Mouse (Mus musculus) CH12.LX (cell line): ENCODE measurements around the gene Plin3. TPM values are rescaled to one million over a fixed set of nuclear protein-coding genes. Genes with fewer than 3 reads are reported as not detected.

Source experiments
- DNase-seq: peaks from one replicate; pipeline ENCODE4 v3.0.0-alpha.2; 2013; ENCODE audit errors: extremely low read depth
- H3K27ac ChIP-seq: 2 replicates; pipeline ENCODE4 v1.5.1; 2012; ENCODE audit warnings: low read depth, mild to moderate bottlenecking, control low read depth, moderate library complexity; ENCODE audit not compliant: insufficient read depth
- H3K27me3 ChIP-seq: replicated peaks from 2 replicates; pipeline ENCODE3; 2012; ENCODE audit warnings: inconsistent platforms
- H3K36me3 ChIP-seq, 2 experiments: replicated peaks in 1 of 2; 2 replicates each; pipeline versions ENCODE3 to v1.6.1; 2012; ENCODE audit warnings: inconsistent platforms in 1 of 2, low read length in 1 of 2, mild to moderate bottlenecking in 1 of 2, mixed read lengths in 1 of 2, moderate library complexity in 1 of 2; ENCODE audit not compliant: control insufficient read depth in 1 of 2, insufficient read depth in 1 of 2
- H3K4me1 ChIP-seq, 2 experiments: 2 replicates each; pipeline ENCODE4 v1.6.1; 2012; ENCODE audit warnings: inconsistent platforms in 1 of 2, moderate library complexity in 1 of 2; ENCODE audit not compliant: insufficient read depth in 2 of 2, control insufficient read depth in 1 of 2
- H3K4me2 ChIP-seq: 2 replicates; pipeline ENCODE4 v1.6.1; 2012; ENCODE audit warnings: low read depth, mild to moderate bottlenecking, control low read depth; ENCODE audit not compliant: poor library complexity, insufficient read depth, severe bottlenecking
- H3K4me3 ChIP-seq, 3 experiments: fragments of 150-350 bp in 1 of 3; sonication (generic) in 1 of 3; replicated peaks in 1 of 3; 2 replicates each; pipeline versions ENCODE3 to v1.5.1; 2011 to 2012; ENCODE audit warnings: low read depth in 2 of 3, low read length in 2 of 3, mild to moderate bottlenecking in 2 of 3, moderate library complexity in 2 of 3, control low read depth in 1 of 3, improper control_type of control experiment in 1 of 3, inconsistent platforms in 1 of 3, mixed read lengths in 1 of 3; ENCODE audit not compliant: poor library complexity in 1 of 3
- H3K79me2 ChIP-seq: replicated peaks from 2 replicates; pipeline ENCODE4 v1.6.1; 2012; ENCODE audit warnings: mild to moderate bottlenecking, moderate library complexity; ENCODE audit not compliant: control insufficient read depth, poor library complexity, insufficient read depth, severe bottlenecking; ENCODE audit errors: extremely low read depth
- H3K9ac ChIP-seq: 2 replicates; pipeline ENCODE4 v1.6.1; 2012; ENCODE audit warnings: low read depth, mild to moderate bottlenecking, control low read depth, moderate library complexity; ENCODE audit not compliant: insufficient read depth
- H3K9me3 ChIP-seq: replicated peaks from 2 replicates; pipeline ENCODE3; 2012; ENCODE audit warnings: low read length, inconsistent platforms, mixed read lengths
- CHD1 ChIP-seq: IDR thresholded peaks from 2 replicates; pipeline ENCODE4 v1.6.1; 2012; ENCODE audit warnings: low read depth, low read length, improper control_type of control experiment, inconsistent platforms
- CTCF ChIP-seq, 2 experiments: IDR thresholded peaks in 1 of 2; conservative IDR thresholded peaks in 1 of 2; 2 replicates each; pipeline ENCODE4 v1.5.1; 2011 to 2012; ENCODE audit warnings: low read depth in 2 of 2, low read length in 2 of 2, improper control_type of control experiment in 1 of 2, inconsistent platforms in 1 of 2, mild to moderate bottlenecking in 1 of 2, moderate library complexity in 1 of 2
- EP300 ChIP-seq: IDR thresholded peaks from 2 replicates; pipeline ENCODE4 v1.6.1; 2011; ENCODE audit warnings: low read length, improper control_type of control experiment
- GABPA ChIP-seq: IDR thresholded peaks from 2 replicates; pipeline ENCODE4 v1.6.1; 2012; ENCODE audit warnings: low read depth, low read length, improper control_type of control experiment, inconsistent platforms; ENCODE audit not compliant: insufficient replicate concordance
- HCFC1 ChIP-seq: IDR thresholded peaks from 2 replicates; pipeline ENCODE4 v1.6.1; 2012; ENCODE audit warnings: low read depth, mild to moderate bottlenecking, inconsistent platforms, low read length, improper control_type of control experiment
- JUND ChIP-seq: conservative IDR thresholded peaks from 2 replicates; pipeline ENCODE4 v1.6.1; 2011; ENCODE audit warnings: low read depth, low read length, improper control_type of control experiment
- KAT2A ChIP-seq: IDR thresholded peaks from 2 replicates; pipeline ENCODE4 v1.6.1; 2012; ENCODE audit warnings: low read length, improper control_type of control experiment, inconsistent platforms; ENCODE audit not compliant: insufficient replicate concordance
- MAFK ChIP-seq: IDR thresholded peaks from 2 replicates; pipeline ENCODE4 v1.6.1; 2011; ENCODE audit warnings: low read length, improper control_type of control experiment; ENCODE audit not compliant: insufficient replicate concordance
- MXI1 ChIP-seq: IDR thresholded peaks from 2 replicates; pipeline ENCODE4 v1.6.1; 2011; ENCODE audit warnings: mild to moderate bottlenecking, low read depth, low read length, improper control_type of control experiment
- MYC ChIP-seq: IDR thresholded peaks from 2 replicates; pipeline ENCODE4 v1.6.1; 2011; ENCODE audit warnings: low read depth, mild to moderate bottlenecking, improper control_type of control experiment, low read length
- NELFE ChIP-seq: IDR thresholded peaks from 2 replicates; pipeline ENCODE4 v1.6.1; 2011; ENCODE audit warnings: low read depth, low read length, improper control_type of control experiment
- PAX5 ChIP-seq: IDR thresholded peaks from 2 replicates; pipeline ENCODE4 v1.6.1; 2012; ENCODE audit warnings: low read length, inconsistent platforms, mixed read lengths
- POLR2A ChIP-seq: IDR thresholded peaks from 2 replicates; pipeline ENCODE4 v1.6.1; 2011; ENCODE audit warnings: low read depth, mild to moderate bottlenecking, improper control_type of control experiment, low read length
- RAD21 ChIP-seq: IDR thresholded peaks from 2 replicates; pipeline ENCODE4 v1.6.1; 2011; ENCODE audit warnings: low read depth, mild to moderate bottlenecking, low read length, improper control_type of control experiment, moderate library complexity
- RCOR1 ChIP-seq: conservative IDR thresholded peaks from 2 replicates; pipeline ENCODE4 v1.6.1; 2012; ENCODE audit warnings: low read depth, mild to moderate bottlenecking, inconsistent platforms, low read length, improper control_type of control experiment
- SIN3A ChIP-seq: IDR thresholded peaks from 2 replicates; pipeline ENCODE4 v1.6.1; 2012; ENCODE audit warnings: low read length, improper control_type of control experiment, inconsistent platforms
- TBP ChIP-seq: conservative IDR thresholded peaks from 2 replicates; pipeline ENCODE4 v1.6.1; 2011; ENCODE audit warnings: low read depth, low read length, improper control_type of control experiment
- TCF12 ChIP-seq: IDR thresholded peaks from 2 replicates; pipeline ENCODE4 v1.6.1; 2014; ENCODE audit warnings: low read depth, mild to moderate bottlenecking, inconsistent platforms, low read length, improper control_type of control experiment
- UBTF ChIP-seq: IDR thresholded peaks from 2 replicates; pipeline ENCODE4 v1.6.1; 2012; ENCODE audit warnings: low read depth, mild to moderate bottlenecking, inconsistent platforms, low read length, improper control_type of control experiment, moderate library complexity
- USF1 ChIP-seq: IDR thresholded peaks from 2 replicates; pipeline ENCODE4 v1.6.1; 2014; ENCODE audit warnings: low read depth, mild to moderate bottlenecking, inconsistent platforms, low read length, improper control_type of control experiment
- USF2 ChIP-seq: conservative IDR thresholded peaks from 2 replicates; pipeline ENCODE4 v1.6.1; 2011; ENCODE audit warnings: low read depth, low read length, improper control_type of control experiment
- dilution Hi-C: fragments of 300-500 bp; cut with MboI; formaldehyde crosslinking; loops from 2 replicates; pipeline ENCODE4 v1.14.3; 2020; ENCODE audit warnings: low sequenced_read_pairs; ENCODE audit not compliant: extremely low pct_unique_long_range_greater_than_20kb, extremely low pct_ligation_motif_present
- in situ Hi-C: fragments of 300-500 bp; cut with MboI; formaldehyde crosslinking; loops from 3 replicates; pipeline ENCODE4 v1.14.3; 2019; ENCODE audit warnings: low sequenced_read_pairs, low pct_ligation_motif_present, low pct_unique_long_range_greater_than_20kb, mixed read lengths
- polyA plus RNA-seq: library from polyadenylated mRNA; unstranded; fragments of >175 nt; gene quantifications from 2 replicates; pipeline ENCODE4 v1.2.1, GENCODE M21; 2012; ENCODE audit warnings: low read depth; ENCODE audit not compliant: insufficient read length
- total RNA-seq, 2 experiments: library from RNA; depleted of rRNA; stranded (reverse); fragments of 300-350 nt in 1 of 2; fragments of >200 nt in 1 of 2; gene quantifications; 2 replicates each; pipeline ENCODE4 v1.2.3; 2012 to 2014

Plin3 gene
- total and polyA plus RNA-seq, 3 experiments, result 17.3 to 23.3 (median 18.5) TPM

- peaks cover 16 to 48% of the 10 kb centered on the region in 2 experiments for H3K4me1 ChIP-seq
- no peaks in the 10 kb centered on the region for H3K79me2 ChIP-seq
- H3K9ac ChIP-seq, result no peak overlapping the region
- no peak overlapping the region for H3K4me2 ChIP-seq
- TF ChIP-seq USF1 (no peak), RCOR1 (no peak), CTCF (conservative IDR thresholded peaks at IDR 0.05 in 1 of 2, IDR thresholded peaks at IDR 0.05 in 1 of 2; ENCODE audit: low read depth in 2 of 2, low read length in 2 of 2) (no peak), NELFE (no peak)
- in situ Hi-C loops, result no loop called here
- H3K4me3 ChIP-seq, result no peak overlapping the region
- H3K36me3 ChIP-seq, result no peaks in the 10 kb centered on the region
- H3K9me3 ChIP-seq, result no peaks in the 10 kb centered on the region
- DNase-seq, result no peak
- dilution Hi-C loops, result no loop called here
- no peak overlapping the region for H3K27ac ChIP-seq
- no peaks in the 10 kb centered on the region for H3K27me3 ChIP-seq
Measured at GRCm38 (mm10) chr17:56293291-56293690, 618 bp upstream of the Plin3 start.

GRCm38 (mm10) chr17:56291826-56292475, 722 bp downstream of the Plin3 start:
- no peak for DNase-seq
- in situ Hi-C loops (no loop called here), dilution Hi-C loops (no loop called here)
- H3K9ac ChIP-seq, result peak overlapping the region; percentile 77; the same call in 1 of the 2 replicates
- no peaks in the 10 kb centered on the region for H3K9me3 ChIP-seq
- no peak overlapping the region for H3K4me3 ChIP-seq
- H3K4me2 ChIP-seq, result peak overlapping the region; percentile 81; the same call in 1 of the 2 replicates
- TF ChIP-seq POLR2A (no peak), USF2 (no peak), MXI1 (no peak), HCFC1 (no peak), JUND (no peak), SIN3A (no peak), RCOR1 (no peak), GABPA (no peak), EP300 (no peak), KAT2A (no peak), TBP (no peak), CHD1 (no peak), UBTF (no peak), TCF12 (no peak), RAD21 (no peak), MAFK (no peak), MYC (no peak), CTCF (conservative IDR thresholded peaks at IDR 0.05 in 1 of 2, IDR thresholded peaks at IDR 0.05 in 1 of 2; ENCODE audit: low read depth in 2 of 2, low read length in 2 of 2) (no peak), PAX5 (no peak)
- H3K27ac ChIP-seq, result no peak overlapping the region
- no peaks in the 10 kb centered on the region for H3K27me3 ChIP-seq
- H3K36me3 ChIP-seq, result peaks cover 0 to 5% of the 10 kb centered on the region in 2 experiments
- H3K4me1 ChIP-seq, result peaks cover 24 to 59% of the 10 kb centered on the region in 2 experiments
- H3K79me2 ChIP-seq, result no peaks in the 10 kb centered on the region
